Mouse (Mus musculus) E14TG2a.4 (cell line): ENCODE data around the gene Rtf2.

Source experiments
- H3K27me3 ChIP-seq: 2 replicates; pipeline ENCODE4 v1.6.1; 2014; ENCODE audit warnings: low read length, control low read depth; ENCODE audit not compliant: insufficient read depth
- H3K36me3 ChIP-seq: 2 replicates; pipeline ENCODE4 v1.6.1; 2014; ENCODE audit warnings: low read length, control low read depth; ENCODE audit not compliant: insufficient read depth
- H3K4me1 ChIP-seq: replicated peaks from 2 replicates; pipeline ENCODE4 v1.6.1; 2014; ENCODE audit warnings: low read depth, low read length, control low read depth
- H3K4me3 ChIP-seq: replicated peaks from 2 replicates; pipeline ENCODE4 v1.5.1; 2014; ENCODE audit warnings: mild to moderate bottlenecking, low read length
- H3K9me3 ChIP-seq: 2 replicates; pipeline ENCODE4 v1.6.1; 2014; ENCODE audit warnings: low read length, control low read depth
- CTCF ChIP-seq: conservative IDR thresholded peaks from 2 replicates; pipeline ENCODE4 v1.5.1; 2014; ENCODE audit warnings: low read length
- NANOG ChIP-seq: IDR thresholded peaks from 2 replicates; pipeline ENCODE4 v1.6.1; 2014; ENCODE audit warnings: borderline replicate concordance, low read length, mixed read lengths
- POU5F1 ChIP-seq: IDR thresholded peaks from 2 replicates; pipeline ENCODE4 v1.6.1; 2014; ENCODE audit warnings: low read length, borderline replicate concordance

Rtf2 gene

DNA sequence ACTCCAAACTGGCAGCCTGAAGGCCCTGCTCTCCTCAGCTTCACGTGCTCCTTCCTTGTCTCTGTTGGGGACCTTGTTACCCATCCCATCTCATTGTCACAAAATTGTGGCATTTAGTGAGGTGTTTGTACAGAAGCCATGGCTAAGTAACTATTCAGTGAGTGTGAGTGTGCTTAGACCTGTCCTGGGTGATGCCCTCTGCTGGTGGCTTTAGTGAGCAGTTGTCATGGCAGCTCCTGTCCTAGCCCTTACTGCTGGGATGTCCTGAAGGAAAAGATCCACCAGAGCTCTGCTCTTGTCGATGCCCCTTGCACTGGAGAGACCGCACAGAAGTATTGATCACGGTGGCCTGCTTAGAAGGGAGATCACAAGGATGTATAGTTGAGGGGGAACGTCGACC is 7.0 kb downstream of the Rtf2 start:
- no peak overlapping the region for H3K4me3 ChIP-seq
- peaks cover 17% of the 10 kb centered on the region for H3K4me1 ChIP-seq
- no peaks in the 10 kb centered on the region for H3K9me3 ChIP-seq
- H3K27me3 ChIP-seq: no peaks in the 10 kb centered on the region
- no peak for TF ChIP-seq NANOG
- TF ChIP-seq CTCF: peak; percentile 30
- H3K36me3 ChIP-seq: peaks cover 83% of the 10 kb centered on the region

DNA sequence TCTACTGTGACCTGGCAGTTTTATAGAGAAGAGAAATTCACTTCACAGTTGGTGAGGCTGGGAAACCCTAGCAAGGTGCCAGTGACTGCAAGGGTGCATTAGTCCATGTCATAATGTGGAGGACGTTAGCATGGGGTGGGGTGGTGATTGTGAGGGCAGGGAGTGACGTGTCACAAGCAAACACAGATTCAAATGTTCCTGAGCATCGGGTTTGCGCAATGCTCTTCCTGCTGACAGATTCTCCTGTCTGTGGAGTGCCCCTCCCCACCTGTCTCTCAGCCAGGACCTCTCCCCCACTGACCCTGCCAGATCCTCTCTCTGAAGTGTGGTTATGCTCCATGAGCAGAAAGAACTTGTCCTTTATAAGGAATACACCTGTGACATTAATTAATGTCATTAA is 8.0 kb downstream of the Rtf2 start:
- H3K27me3 ChIP-seq: no peaks in the 10 kb centered on the region
- no peak overlapping the region for H3K4me3 ChIP-seq
- H3K4me1 ChIP-seq: peaks cover 16% of the 10 kb centered on the region
- peaks cover 93% of the 10 kb centered on the region for H3K36me3 ChIP-seq
- no peak for TF ChIP-seq CTCF
- TF ChIP-seq POU5F1: no peak
- no peak for TF ChIP-seq NANOG
- no peaks in the 10 kb centered on the region for H3K9me3 ChIP-seq

DNA sequence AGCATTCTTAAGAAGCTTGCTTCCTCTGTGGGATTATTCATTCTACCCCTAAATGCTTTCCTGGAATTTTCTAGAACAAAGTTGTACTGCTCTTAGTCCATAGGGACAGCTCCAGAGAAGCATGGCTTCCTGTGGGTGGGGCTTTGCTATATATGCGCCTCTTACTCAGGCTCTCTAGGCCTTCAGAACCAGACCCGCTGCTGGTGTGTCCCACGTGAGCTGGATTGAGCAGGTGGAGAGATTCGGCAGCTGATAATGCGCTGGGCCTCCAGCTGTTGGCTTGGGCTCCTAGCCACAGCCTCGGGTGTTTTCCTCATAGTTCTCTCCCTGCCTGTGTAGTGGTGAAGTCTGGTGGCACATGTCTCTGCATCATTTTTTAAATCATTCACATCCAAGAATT is 10.3 kb downstream of the Rtf2 start:
- H3K4me1 ChIP-seq: peaks cover 12% of the 10 kb centered on the region; the same call in 1 of the 2 replicates
- no peaks in the 10 kb centered on the region for H3K9me3 ChIP-seq
- peaks cover 98% of the 10 kb centered on the region for H3K36me3 ChIP-seq
- TF ChIP-seq NANOG: no peak
- no peak for TF ChIP-seq CTCF
- no peak for TF ChIP-seq POU5F1
- H3K4me3 ChIP-seq: no peak overlapping the region
- no peaks in the 10 kb centered on the region for H3K27me3 ChIP-seq

DNA sequence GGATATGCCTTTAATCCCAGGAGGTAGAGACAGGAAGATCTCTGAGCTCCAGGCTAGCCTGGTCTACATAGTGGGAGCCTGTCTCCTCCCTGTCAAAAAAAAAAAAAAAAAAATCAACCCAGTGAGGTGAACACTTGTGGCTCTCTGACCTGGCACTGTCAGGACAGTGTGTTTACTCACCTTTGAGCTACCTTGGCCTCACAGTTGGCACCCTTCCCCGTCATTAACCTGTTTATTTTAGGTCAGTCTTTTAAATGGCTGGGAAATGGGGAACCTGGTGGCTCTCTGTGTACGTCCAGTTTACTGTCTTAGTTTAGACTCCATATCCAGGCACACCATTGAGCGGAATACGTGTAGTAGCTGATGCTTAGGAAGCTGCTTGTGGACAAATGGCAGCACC is 11.7 kb downstream of the Rtf2 start:
- no peak for TF ChIP-seq POU5F1
- no peak for TF ChIP-seq NANOG
- TF ChIP-seq CTCF: no peak
- H3K9me3 ChIP-seq: no peaks in the 10 kb centered on the region
- H3K27me3 ChIP-seq: no peaks in the 10 kb centered on the region
- H3K4me3 ChIP-seq: no peak overlapping the region
- H3K36me3 ChIP-seq: peaks cover 98% of the 10 kb centered on the region
- peaks cover 12% of the 10 kb centered on the region; the same call in 1 of the 2 replicates for H3K4me1 ChIP-seq

DNA sequence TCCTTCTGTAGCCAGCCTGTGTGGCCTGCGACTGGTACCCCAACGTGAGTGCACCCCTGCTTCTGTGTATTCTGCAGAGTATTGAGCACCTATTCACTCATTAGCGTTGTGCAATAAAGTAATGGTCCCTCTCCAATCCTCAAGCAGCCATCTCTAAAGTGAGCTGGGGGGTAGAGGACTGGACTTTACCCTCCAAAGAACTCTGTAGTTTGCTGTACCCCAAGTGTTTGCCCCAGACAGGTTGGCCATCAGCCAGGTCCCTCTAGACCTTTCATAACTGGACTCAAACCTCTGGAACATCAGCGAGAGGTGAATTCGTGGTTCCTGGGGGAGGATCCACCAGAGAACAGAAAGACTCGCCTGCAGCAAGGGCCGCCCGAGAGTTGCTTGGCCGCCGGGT is 12.1 kb downstream of the Rtf2 start:
- no peak overlapping the region for H3K4me3 ChIP-seq
- peaks cover 98% of the 10 kb centered on the region for H3K36me3 ChIP-seq
- no peaks in the 10 kb centered on the region for H3K27me3 ChIP-seq
- H3K9me3 ChIP-seq: no peaks in the 10 kb centered on the region
- TF ChIP-seq CTCF (no peak), POU5F1 (no peak), NANOG (no peak)
- peaks cover 11% of the 10 kb centered on the region; the same call in 1 of the 2 replicates for H3K4me1 ChIP-seq

DNA sequence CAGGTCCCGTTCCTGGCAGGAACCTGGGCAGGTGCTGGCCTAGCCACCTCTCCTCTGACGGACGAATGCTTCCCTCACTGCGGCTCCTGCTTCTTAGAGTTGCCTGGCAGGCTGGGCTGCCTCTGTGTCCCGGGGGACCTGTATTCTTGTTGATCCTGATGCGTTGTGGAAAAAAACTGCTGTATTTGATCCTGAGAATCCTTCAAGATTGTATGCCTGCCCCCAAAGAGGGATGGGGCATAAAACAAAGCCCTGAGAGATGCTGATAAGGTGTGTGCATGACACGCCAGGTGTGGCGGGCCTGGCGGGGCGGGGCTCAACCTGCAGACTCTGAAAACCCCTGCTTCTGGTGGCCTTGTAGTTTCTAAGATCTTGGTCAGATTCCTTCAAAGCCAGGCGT is 18.1 kb downstream of the Rtf2 start, which contains the start of gene Gcnt7:
Gene Gcnt7 (minus strand): TSS at position 101 of the 400 bp plus-strand sequence.
- Histone ChIP-seq H3K9me3 (no peaks in the 10 kb centered on the region), H3K27me3 (no peaks in the 10 kb centered on the region), H3K4me1 (peaks cover 11% of the 10 kb centered on the region), H3K36me3 (peaks cover 92% of the 10 kb centered on the region), H3K4me3 (no peak within 1 kb of the TSS)
- no peak for TF ChIP-seq POU5F1

DNA sequence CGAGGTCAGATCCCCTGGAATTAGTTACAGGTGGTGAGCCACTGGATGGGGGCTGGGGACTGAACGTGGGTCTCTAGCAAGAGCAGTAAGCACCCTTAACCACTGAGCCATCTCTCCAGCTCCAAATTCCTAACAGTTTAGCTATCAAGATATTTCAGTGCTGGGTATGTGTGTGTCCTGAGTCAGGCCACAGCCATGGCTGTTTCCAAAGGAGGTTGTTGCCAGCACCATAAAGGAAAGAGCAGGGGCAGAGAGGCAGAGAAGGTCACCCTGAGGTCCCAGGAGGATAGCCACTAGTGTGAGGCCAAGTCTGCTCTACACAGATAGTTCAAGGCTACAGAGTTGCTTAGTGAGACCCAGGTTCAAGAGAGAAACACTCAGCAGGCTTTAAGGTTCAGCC is 20.3 kb downstream of the Rtf2 start:
- Histone ChIP-seq H3K36me3 (peaks cover 94% of the 10 kb centered on the region), H3K27me3 (no peaks in the 10 kb centered on the region), H3K4me3 (no peak overlapping the region), H3K4me1 (peaks cover 16% of the 10 kb centered on the region), H3K9me3 (no peaks in the 10 kb centered on the region)
- no peak for TF ChIP-seq CTCF
- TF ChIP-seq POU5F1: no peak
- no peak for TF ChIP-seq NANOG

DNA sequence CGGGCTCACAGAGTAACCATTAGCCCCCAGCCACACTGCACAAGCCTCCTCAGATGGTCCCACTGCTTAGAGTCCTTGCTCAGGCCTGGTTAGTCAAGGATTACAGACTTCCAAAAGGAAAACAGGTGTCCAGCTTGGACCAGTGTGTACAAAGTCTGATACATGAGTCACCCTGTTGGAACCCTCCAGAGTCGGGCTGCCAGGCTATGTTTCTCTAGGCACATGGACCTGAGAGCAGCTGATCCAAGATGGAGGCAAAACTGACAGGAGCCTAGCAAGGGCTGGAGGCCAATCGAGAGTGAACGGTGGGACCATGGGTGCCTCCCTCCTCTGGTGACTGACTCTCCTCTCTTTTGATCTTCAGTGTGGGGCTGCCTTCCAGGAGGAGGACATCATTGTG is 22.5 kb downstream of the Rtf2 start:
- H3K9me3 ChIP-seq: no peaks in the 10 kb centered on the region
- no peak overlapping the region for H3K4me3 ChIP-seq
- H3K4me1 ChIP-seq: peaks cover 19% of the 10 kb centered on the region
- peaks cover 94% of the 10 kb centered on the region for H3K36me3 ChIP-seq
- H3K27me3 ChIP-seq: no peaks in the 10 kb centered on the region
- TF ChIP-seq NANOG (no peak), POU5F1 (no peak), CTCF (no peak)

DNA sequence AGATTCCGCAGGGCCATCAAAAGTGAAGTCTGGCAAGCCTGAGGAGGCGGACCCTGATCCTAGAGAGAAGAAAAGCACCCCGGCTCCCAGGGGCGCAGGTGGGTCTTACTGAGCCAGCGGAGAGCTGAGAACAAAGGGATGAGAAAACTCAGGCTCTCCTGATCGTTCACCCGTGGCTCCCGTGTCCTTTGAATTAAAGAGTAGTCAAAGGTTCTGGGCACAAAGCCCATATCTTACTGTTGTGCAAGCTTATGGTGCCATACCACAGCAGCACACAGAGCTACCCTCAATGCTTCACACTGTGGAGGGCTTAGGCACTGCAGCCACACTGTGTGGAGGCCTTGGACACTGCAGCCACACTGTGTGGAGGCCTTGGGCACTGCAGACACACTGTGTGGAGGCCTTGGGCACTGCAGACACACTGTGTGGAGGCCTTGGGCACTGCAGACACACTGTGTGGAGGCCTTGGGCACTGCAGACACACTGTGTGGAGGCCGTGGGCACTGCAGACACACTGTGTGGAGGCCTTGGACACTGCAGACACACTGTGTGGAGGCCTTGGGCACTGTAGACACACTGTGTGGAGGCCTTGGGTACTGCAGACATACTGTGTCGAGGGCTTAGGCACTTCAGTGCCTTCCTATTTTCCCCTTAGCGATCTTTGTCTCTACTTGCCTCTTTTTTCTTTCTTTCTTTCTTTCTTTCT is 26.2 kb downstream of the Rtf2 start:
- Histone ChIP-seq H3K4me3 (no peak overlapping the region), H3K4me1 (peaks cover 8% of the 10 kb centered on the region), H3K9me3 (no peaks in the 10 kb centered on the region), H3K27me3 (no peaks in the 10 kb centered on the region), H3K36me3 (peaks cover 84% of the 10 kb centered on the region)
- TF ChIP-seq POU5F1 (no peak), NANOG (no peak), CTCF (no peak)
